Mouse (Mus musculus): ENCODE results near the gene Tff3.

DNA sequence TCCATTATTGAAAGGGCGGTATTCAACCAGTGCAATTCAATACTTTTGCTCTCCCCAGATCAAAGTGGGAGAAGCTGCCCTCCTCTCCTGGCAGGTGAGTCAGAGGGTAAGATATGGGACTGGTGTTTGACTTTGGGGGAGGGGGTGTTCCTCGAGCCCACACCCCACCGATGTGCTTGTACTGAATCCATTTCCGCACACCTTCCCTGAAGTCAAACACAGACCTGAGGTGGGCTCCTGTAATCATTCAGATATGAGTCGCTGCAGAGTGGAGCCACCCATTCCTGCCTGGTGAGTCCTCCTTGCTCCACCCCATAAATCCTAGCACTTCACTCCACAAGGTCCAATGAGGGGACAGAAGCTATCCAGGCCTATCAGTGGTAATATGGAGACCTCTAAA, 40.4 kb upstream of the Tff3 start:
- no peak for TF ChIP-seq CTCF (IDR thresholded peaks at IDR 0.05; ENCODE audit: control insufficient read depth, insufficient read depth, insufficient replicate concordance, low read depth, low read length)
- no peak for TF ChIP-seq POLR2A (IDR thresholded peaks at IDR 0.05; ENCODE audit: control insufficient read depth, low read depth, low read length)
